22 mouse cellular contexts compared by ENCODE assay signal in genomic region chr17:11532066-11532465, GRCm38 (mm10).
DNase-seq lines count a peak whose midpoint lies in the region; ATAC-seq lines count a peak whose summit lies in the region.
"Had no signal": no experiment of that assay in that cellular context is flagged by ENCODE, and none has a peak within 500 bp of the region (broad histone marks: within the 10 kb centered on the region; RNA-seq: fewer than 3 reads in every experiment).

No protein-coding gene starts in this region.

- no peaks in the 10 kb centered on the region for H3K36me3 ChIP-seq in hindbrain, embryonic 10.5 days
- no peaks in the 10 kb centered on the region for H3K36me3 ChIP-seq in hindbrain, embryonic 11.5 days (ENCODE audit: control insufficient read depth, insufficient read depth, low read length)
- no peaks in the 10 kb centered on the region for H3K36me3 ChIP-seq in midbrain, embryonic 16.5 days (ENCODE audit: control insufficient read depth, insufficient read depth, low read length)
- H3K36me3 ChIP-seq: embryonic facial prominence, embryonic 13.5 days; G1E; intestine, embryonic 15.5 days had no signal

- H3K4me1 ChIP-seq in hindbrain, embryonic 10.5 days (replicated peaks): peaks cover 34% of the 10 kb centered on the region
- 0 out of 2 replicates have a peak, but pooled peaks cover 2% of the 10 kb centered on the region for H3K4me1 ChIP-seq in hindbrain, embryonic 11.5 days (replicated peaks; ENCODE audit: control insufficient read depth, insufficient read depth, low read length)
- peaks cover 14% of the 10 kb centered on the region; the same call in 1 of the 2 replicates for H3K4me1 ChIP-seq in midbrain, embryonic 16.5 days (ENCODE audit: control insufficient read depth, insufficient read depth, low read length)
- H3K4me1 ChIP-seq: embryonic facial prominence, embryonic 13.5 days; intestine, embryonic 15.5 days had no signal

- H3K27ac ChIP-seq in hindbrain, embryonic 10.5 days: peak overlapping the region; percentile 84
- no peak overlapping the region for H3K27ac ChIP-seq in hindbrain, embryonic 11.5 days (ENCODE audit: low read depth, low read length)
- no peak overlapping the region for H3K27ac ChIP-seq in midbrain, embryonic 16.5 days (ENCODE audit: low read length)
- H3K27ac ChIP-seq: embryonic facial prominence, embryonic 13.5 days; forebrain, embryonic 13.5 days; gastrocnemius, adult 2 months; hindbrain, embryonic 14.5 days; intestine, embryonic 15.5 days had no signal

- no peaks in the 10 kb centered on the region for H3K9me3 ChIP-seq in hindbrain, embryonic 10.5 days
- no peaks in the 10 kb centered on the region for H3K9me3 ChIP-seq in hindbrain, embryonic 11.5 days (ENCODE audit: control insufficient read depth, low read length)
- no peaks in the 10 kb centered on the region for H3K9me3 ChIP-seq in midbrain, embryonic 16.5 days (replicated peaks; ENCODE audit: control insufficient read depth, low read length, poor library complexity, severe bottlenecking)
- H3K9me3 ChIP-seq: embryonic facial prominence, embryonic 13.5 days; forebrain, embryonic 13.5 days; G1E; intestine, embryonic 15.5 days had no signal

- DNase-seq in adrenal gland, postnatal 10 days: peak; percentile 3
- DNase-seq in adrenal gland, adult 8-10 months: no peak
- DNase-seq in hindbrain, embryonic 10.5 days (ENCODE audit: low spot score): no peak
- DNase-seq in hindbrain, embryonic 11.5 days (ENCODE audit: low spot score): no peak
- peak; percentile 31 for DNase-seq in R1 (ENCODE audit: low read depth, low spot score)
- no peak for DNase-seq in urinary bladder, adult 2 months (ENCODE audit: low spot score)
- DNase-seq: adrenal gland, postnatal 36 days; cerebellum, adult 11-12 months; cerebellum, adult 9-10 months; cerebellum, postnatal 36 days; gastrocnemius, adult 2 months; gastrocnemius, postnatal 25 days; heart, postnatal 10 days; heart, postnatal 4 days; kidney, adult 18-20 months had no signal

- ATAC-seq in hindbrain, embryonic 11.5 days (ENCODE audit: low FRiP score): no peak
- ATAC-seq in midbrain, embryonic 16.5 days: no peak
- ATAC-seq: activated CD4-positive, CD25-positive, alpha-beta regulatory T cell, adult 4 months; forebrain, embryonic 13.5 days; intestine, embryonic 15.5 days had no signal

- no peak overlapping the region for H3K4me3 ChIP-seq in hindbrain, embryonic 10.5 days
- H3K4me3 ChIP-seq in hindbrain, embryonic 11.5 days (ENCODE audit: low read depth, low read length): no peak overlapping the region
- H3K4me3 ChIP-seq in midbrain, embryonic 16.5 days (ENCODE audit: low read depth, low read length): no peak overlapping the region
- H3K4me3 ChIP-seq: embryonic facial prominence, embryonic 13.5 days; forebrain, embryonic 13.5 days; gastrocnemius, adult 2 months; intestine, embryonic 15.5 days had no signal

- H3K27me3 ChIP-seq in hindbrain, embryonic 10.5 days (ENCODE audit: insufficient read depth, poor library complexity, severe bottlenecking): no peaks in the 10 kb centered on the region
- H3K27me3 ChIP-seq in hindbrain, embryonic 11.5 days (ENCODE audit: control insufficient read depth, insufficient read depth, low read length): no peaks in the 10 kb centered on the region
- no peaks in the 10 kb centered on the region for H3K27me3 ChIP-seq in midbrain, embryonic 16.5 days (ENCODE audit: control insufficient read depth, insufficient read depth, low read depth, low read length)
- H3K27me3 ChIP-seq: embryonic facial prominence, embryonic 13.5 days; forebrain, embryonic 13.5 days; intestine, embryonic 15.5 days had no signal

- no peak overlapping the region for H3K4me2 ChIP-seq in hindbrain, embryonic 11.5 days (replicated peaks; ENCODE audit: low read depth, low read length)
- no peak overlapping the region for H3K4me2 ChIP-seq in midbrain, embryonic 16.5 days (ENCODE audit: low read length)
- H3K4me2 ChIP-seq: embryonic facial prominence, embryonic 13.5 days; forebrain, embryonic 13.5 days; hindbrain, embryonic 14.5 days; intestine, embryonic 15.5 days had no signal

- 27% methylated on average over 3 of the region's 3 CpGs for WGBS in hindbrain, embryonic 10.5 days
- 25% methylated on average over 3 of the region's 3 CpGs for WGBS in hindbrain, embryonic 11.5 days
- WGBS in midbrain, embryonic 16.5 days: 15% methylated on average over 3 of the region's 3 CpGs

- H3K9ac ChIP-seq in hindbrain, embryonic 11.5 days (ENCODE audit: low read depth, low read length): no peak overlapping the region
- H3K9ac ChIP-seq in midbrain, embryonic 16.5 days (ENCODE audit: low read depth, low read length): no peak overlapping the region
- H3K9ac ChIP-seq: embryonic facial prominence, embryonic 13.5 days; forebrain, embryonic 13.5 days; hindbrain, embryonic 14.5 days; intestine, embryonic 15.5 days had no signal

Comparison
In these comparisons a context has a peak if more than half of its experiments do, and no peak if none do; other contexts are left out.
1. DNase-seq: peak in adrenal gland, postnatal 10 days (single experiment) and R1 (single experiment); none in adrenal gland, adult 8-10 months (single experiment), hindbrain, embryonic 10.5 days (single experiment), hindbrain, embryonic 11.5 days (single experiment) and urinary bladder, adult 2 months (single experiment).